Mouse (Mus musculus) CH12.LX (cell line): Measurements from ENCODE around the gene Ciao2a. TPM values are rescaled to one million over a fixed set of nuclear protein-coding genes. Genes with fewer than 3 reads are reported as not detected.

Experiments used
- DNase-seq: peaks from one replicate; pipeline ENCODE4 v3.0.0-alpha.2; 2013; ENCODE audit errors: extremely low read depth
- H3K27ac ChIP-seq: 2 replicates; pipeline ENCODE4 v1.5.1; 2012; ENCODE audit warnings: low read depth, mild to moderate bottlenecking, control low read depth, moderate library complexity; ENCODE audit not compliant: insufficient read depth
- H3K27me3 ChIP-seq: replicated peaks from 2 replicates; pipeline ENCODE3; 2012; ENCODE audit warnings: inconsistent platforms
- H3K36me3 ChIP-seq, 2 experiments: replicated peaks in 1 of 2; 2 replicates each; pipeline versions ENCODE3 to v1.6.1; 2012; ENCODE audit warnings: inconsistent platforms in 1 of 2, low read length in 1 of 2, mild to moderate bottlenecking in 1 of 2, mixed read lengths in 1 of 2, moderate library complexity in 1 of 2; ENCODE audit not compliant: control insufficient read depth in 1 of 2, insufficient read depth in 1 of 2
- H3K4me1 ChIP-seq, 2 experiments: 2 replicates each; pipeline ENCODE4 v1.6.1; 2012; ENCODE audit warnings: inconsistent platforms in 1 of 2, moderate library complexity in 1 of 2; ENCODE audit not compliant: insufficient read depth in 2 of 2, control insufficient read depth in 1 of 2
- H3K4me2 ChIP-seq: 2 replicates; pipeline ENCODE4 v1.6.1; 2012; ENCODE audit warnings: low read depth, mild to moderate bottlenecking, control low read depth; ENCODE audit not compliant: poor library complexity, insufficient read depth, severe bottlenecking
- H3K4me3 ChIP-seq, 3 experiments: fragments of 150-350 bp in 1 of 3; sonication (generic) in 1 of 3; replicated peaks in 1 of 3; 2 replicates each; pipeline versions ENCODE3 to v1.5.1; 2011 to 2012; ENCODE audit warnings: low read depth in 2 of 3, low read length in 2 of 3, mild to moderate bottlenecking in 2 of 3, moderate library complexity in 2 of 3, control low read depth in 1 of 3, improper control_type of control experiment in 1 of 3, inconsistent platforms in 1 of 3, mixed read lengths in 1 of 3; ENCODE audit not compliant: poor library complexity in 1 of 3
- H3K79me2 ChIP-seq: replicated peaks from 2 replicates; pipeline ENCODE4 v1.6.1; 2012; ENCODE audit warnings: mild to moderate bottlenecking, moderate library complexity; ENCODE audit not compliant: control insufficient read depth, poor library complexity, insufficient read depth, severe bottlenecking; ENCODE audit errors: extremely low read depth
- H3K9ac ChIP-seq: 2 replicates; pipeline ENCODE4 v1.6.1; 2012; ENCODE audit warnings: low read depth, mild to moderate bottlenecking, control low read depth, moderate library complexity; ENCODE audit not compliant: insufficient read depth
- H3K9me3 ChIP-seq: replicated peaks from 2 replicates; pipeline ENCODE3; 2012; ENCODE audit warnings: low read length, inconsistent platforms, mixed read lengths
- CHD1 ChIP-seq: IDR thresholded peaks from 2 replicates; pipeline ENCODE4 v1.6.1; 2012; ENCODE audit warnings: low read depth, low read length, improper control_type of control experiment, inconsistent platforms
- CHD2 ChIP-seq: IDR thresholded peaks from 2 replicates; pipeline ENCODE4 v1.6.1; 2011; ENCODE audit warnings: low read length, improper control_type of control experiment
- CTCF ChIP-seq, 2 experiments: IDR thresholded peaks in 1 of 2; conservative IDR thresholded peaks in 1 of 2; 2 replicates each; pipeline ENCODE4 v1.5.1; 2011 to 2012; ENCODE audit warnings: low read depth in 2 of 2, low read length in 2 of 2, improper control_type of control experiment in 1 of 2, inconsistent platforms in 1 of 2, mild to moderate bottlenecking in 1 of 2, moderate library complexity in 1 of 2
- E2F4 ChIP-seq: IDR thresholded peaks from 2 replicates; pipeline ENCODE4 v1.6.1; 2011; ENCODE audit warnings: low read depth, low read length, improper control_type of control experiment; ENCODE audit not compliant: insufficient replicate concordance
- EP300 ChIP-seq: IDR thresholded peaks from 2 replicates; pipeline ENCODE4 v1.6.1; 2011; ENCODE audit warnings: low read length, improper control_type of control experiment
- ETS1 ChIP-seq: conservative IDR thresholded peaks from 2 replicates; pipeline ENCODE4 v1.6.1; 2012; ENCODE audit warnings: low read depth, mild to moderate bottlenecking, inconsistent platforms, low read length, improper control_type of control experiment, moderate library complexity
- GABPA ChIP-seq: IDR thresholded peaks from 2 replicates; pipeline ENCODE4 v1.6.1; 2012; ENCODE audit warnings: low read depth, low read length, improper control_type of control experiment, inconsistent platforms; ENCODE audit not compliant: insufficient replicate concordance
- HCFC1 ChIP-seq: IDR thresholded peaks from 2 replicates; pipeline ENCODE4 v1.6.1; 2012; ENCODE audit warnings: low read depth, mild to moderate bottlenecking, inconsistent platforms, low read length, improper control_type of control experiment
- IRF4 ChIP-seq: IDR thresholded peaks from 2 replicates; pipeline ENCODE4 v1.6.1; 2014; ENCODE audit warnings: low read depth, mild to moderate bottlenecking, inconsistent platforms, low read length, improper control_type of control experiment
- JUN ChIP-seq: IDR thresholded peaks from 2 replicates; pipeline ENCODE4 v1.6.1; 2011; ENCODE audit warnings: low read depth, mild to moderate bottlenecking, low read length, improper control_type of control experiment, moderate library complexity; ENCODE audit not compliant: insufficient read depth
- JUND ChIP-seq: conservative IDR thresholded peaks from 2 replicates; pipeline ENCODE4 v1.6.1; 2011; ENCODE audit warnings: low read depth, low read length, improper control_type of control experiment
- KAT2A ChIP-seq: IDR thresholded peaks from 2 replicates; pipeline ENCODE4 v1.6.1; 2012; ENCODE audit warnings: low read length, improper control_type of control experiment, inconsistent platforms; ENCODE audit not compliant: insufficient replicate concordance
- MAFK ChIP-seq: IDR thresholded peaks from 2 replicates; pipeline ENCODE4 v1.6.1; 2011; ENCODE audit warnings: low read length, improper control_type of control experiment; ENCODE audit not compliant: insufficient replicate concordance
- MAX ChIP-seq: IDR thresholded peaks from 2 replicates; pipeline ENCODE4 v1.6.1; 2011; ENCODE audit warnings: low read length, improper control_type of control experiment
- MAZ ChIP-seq: IDR thresholded peaks from 2 replicates; pipeline ENCODE4 v1.6.1; 2012; ENCODE audit warnings: low read depth, mild to moderate bottlenecking, inconsistent platforms, low read length, improper control_type of control experiment, moderate library complexity
- MEF2A ChIP-seq: IDR thresholded peaks from 2 replicates; pipeline ENCODE4 v1.6.1; 2014; ENCODE audit warnings: low read depth, mild to moderate bottlenecking, inconsistent platforms, low read length, improper control_type of control experiment, borderline replicate concordance
- MYC ChIP-seq: IDR thresholded peaks from 2 replicates; pipeline ENCODE4 v1.6.1; 2011; ENCODE audit warnings: low read depth, mild to moderate bottlenecking, improper control_type of control experiment, low read length
- NELFE ChIP-seq: IDR thresholded peaks from 2 replicates; pipeline ENCODE4 v1.6.1; 2011; ENCODE audit warnings: low read depth, low read length, improper control_type of control experiment
- NRF1 ChIP-seq: IDR thresholded peaks from 2 replicates; pipeline ENCODE4 v1.6.1; 2014; ENCODE audit warnings: low read depth, mild to moderate bottlenecking, inconsistent platforms, low read length, improper control_type of control experiment, moderate library complexity
- POLR2AphosphoS2 ChIP-seq: IDR thresholded peaks from 2 replicates; pipeline ENCODE4 v1.6.1; 2011; ENCODE audit warnings: low read depth, low read length, improper control_type of control experiment
- SIN3A ChIP-seq: IDR thresholded peaks from 2 replicates; pipeline ENCODE4 v1.6.1; 2012; ENCODE audit warnings: low read length, improper control_type of control experiment, inconsistent platforms
- SMC3 ChIP-seq: IDR thresholded peaks from 2 replicates; pipeline ENCODE4 v1.6.1; 2011; ENCODE audit warnings: low read depth, low read length, improper control_type of control experiment
- TBP ChIP-seq: conservative IDR thresholded peaks from 2 replicates; pipeline ENCODE4 v1.6.1; 2011; ENCODE audit warnings: low read depth, low read length, improper control_type of control experiment
- TCF12 ChIP-seq: IDR thresholded peaks from 2 replicates; pipeline ENCODE4 v1.6.1; 2014; ENCODE audit warnings: low read depth, mild to moderate bottlenecking, inconsistent platforms, low read length, improper control_type of control experiment
- USF1 ChIP-seq: IDR thresholded peaks from 2 replicates; pipeline ENCODE4 v1.6.1; 2014; ENCODE audit warnings: low read depth, mild to moderate bottlenecking, inconsistent platforms, low read length, improper control_type of control experiment
- USF2 ChIP-seq: conservative IDR thresholded peaks from 2 replicates; pipeline ENCODE4 v1.6.1; 2011; ENCODE audit warnings: low read depth, low read length, improper control_type of control experiment
- ZKSCAN1 ChIP-seq: IDR thresholded peaks from 2 replicates; pipeline ENCODE4 v1.6.1; 2012; ENCODE audit warnings: low read depth, inconsistent platforms, low read length, improper control_type of control experiment, borderline replicate concordance
- ZMIZ1 ChIP-seq: IDR thresholded peaks from 2 replicates; pipeline ENCODE4 v1.6.1; 2012; ENCODE audit warnings: low read depth, mild to moderate bottlenecking, inconsistent platforms, low read length, improper control_type of control experiment
- ZNF384 ChIP-seq: IDR thresholded peaks from 2 replicates; pipeline ENCODE4 v1.6.1; 2012; ENCODE audit warnings: low read depth, low read length, improper control_type of control experiment, inconsistent platforms
- dilution Hi-C: fragments of 300-500 bp; cut with MboI; formaldehyde crosslinking; loops from 2 replicates; pipeline ENCODE4 v1.14.3; 2020; ENCODE audit warnings: low sequenced_read_pairs; ENCODE audit not compliant: extremely low pct_unique_long_range_greater_than_20kb, extremely low pct_ligation_motif_present
- in situ Hi-C: fragments of 300-500 bp; cut with MboI; formaldehyde crosslinking; loops from 3 replicates; pipeline ENCODE4 v1.14.3; 2019; ENCODE audit warnings: low sequenced_read_pairs, low pct_ligation_motif_present, low pct_unique_long_range_greater_than_20kb, mixed read lengths
- polyA plus RNA-seq: library from polyadenylated mRNA; unstranded; fragments of >175 nt; gene quantifications from 2 replicates; pipeline ENCODE4 v1.2.1, GENCODE M21; 2012; ENCODE audit warnings: low read depth; ENCODE audit not compliant: insufficient read length
- total RNA-seq, 2 experiments: library from RNA; depleted of rRNA; stranded (reverse); fragments of 300-350 nt in 1 of 2; fragments of >200 nt in 1 of 2; gene quantifications; 2 replicates each; pipeline ENCODE4 v1.2.3; 2012 to 2014

Gene Ciao2a
- total and polyA plus RNA-seq, 3 experiments = 144 to 359 (median 197) TPM

DNA sequence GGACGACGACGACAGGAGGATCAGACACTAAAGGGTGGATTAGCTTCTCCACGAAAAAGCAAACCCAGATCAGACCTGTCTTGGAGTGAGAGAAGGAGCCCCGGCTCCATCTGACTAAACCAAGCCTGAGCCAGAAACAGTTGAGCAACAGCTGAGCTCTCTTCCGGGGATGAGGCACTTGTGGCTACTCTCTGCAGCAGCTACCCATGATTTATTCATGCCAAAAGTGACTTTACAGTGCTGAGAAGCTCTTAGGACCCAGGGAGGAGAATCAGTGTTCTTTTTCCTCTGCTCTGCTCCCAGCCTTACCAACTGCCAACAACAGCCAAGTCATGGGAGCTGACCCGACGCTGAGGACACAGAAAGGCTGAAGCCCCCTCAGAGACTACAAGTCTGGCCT is 9.5 kb upstream of the Ciao2a start:
- peaks cover 0 to 27% of the 10 kb centered on the region in 2 experiments; a peak in 2 of 4 replicates for H3K4me1 ChIP-seq
- in situ Hi-C loops = no loop called here
- no peak overlapping the region for H3K9ac ChIP-seq
- no peak overlapping the region for H3K4me2 ChIP-seq
- no peaks in the 10 kb centered on the region for H3K9me3 ChIP-seq
- no peak overlapping the region for H3K4me3 ChIP-seq
- dilution Hi-C loops = no loop called here
- DNase-seq = no peak
- no peaks in the 10 kb centered on the region for H3K27me3 ChIP-seq
- H3K79me2 ChIP-seq = peaks cover 28% of the 10 kb centered on the region
- no peak overlapping the region for H3K27ac ChIP-seq
- no peak for TF ChIP-seq ZNF384
- no peak for TF ChIP-seq HCFC1
- no peak for TF ChIP-seq CHD1
- TF ChIP-seq ZKSCAN1 = no peak
- no peak for TF ChIP-seq TBP
- TF ChIP-seq NELFE = no peak
- no peak for TF ChIP-seq E2F4
- TF ChIP-seq MEF2A = no peak
- TF ChIP-seq JUN = no peak
- no peak for TF ChIP-seq USF1
- no peak for TF ChIP-seq TCF12
- TF ChIP-seq ETS1 = no peak
- TF ChIP-seq POLR2AphosphoS2 = no peak
- TF ChIP-seq KAT2A = no peak
- TF ChIP-seq USF2 = no peak
- no peak for TF ChIP-seq CTCF (conservative IDR thresholded peaks at IDR 0.05 in 1 of 2, IDR thresholded peaks at IDR 0.05 in 1 of 2; ENCODE audit: low read depth in 2 of 2, low read length in 2 of 2)
- no peak for TF ChIP-seq SIN3A
- peaks cover 6 to 62% of the 10 kb centered on the region in 2 experiments for H3K36me3 ChIP-seq

- Histone ChIP-seq H3K9ac (no peak overlapping the region), H3K4me2 (no peak overlapping the region), H3K4me1 (peaks cover 2 to 37% of the 10 kb centered on the region in 2 experiments; a peak in 2 of 4 replicates), H3K9me3 (no peaks in the 10 kb centered on the region), H3K27ac (no peak overlapping the region), H3K4me3 (no peak overlapping the region), H3K27me3 (no peaks in the 10 kb centered on the region), H3K79me2 (peaks cover 46% of the 10 kb centered on the region), H3K36me3 (peaks cover 10 to 52% of the 10 kb centered on the region in 2 experiments)
- no peak for DNase-seq
- TF ChIP-seq JUND = no peak
- no peak for TF ChIP-seq SIN3A
- TF ChIP-seq MAZ = no peak
- no peak for TF ChIP-seq POLR2AphosphoS2
- no peak for TF ChIP-seq IRF4
- no peak for TF ChIP-seq MYC
- no peak for TF ChIP-seq SMC3
- TF ChIP-seq ZKSCAN1 = no peak
- TF ChIP-seq MAFK = no peak
- TF ChIP-seq CHD1 = no peak
- no peak for TF ChIP-seq EP300
- TF ChIP-seq MEF2A = no peak
- no peak for TF ChIP-seq MAX
- TF ChIP-seq NELFE = no peak
- TF ChIP-seq GABPA = no peak
- TF ChIP-seq NRF1 = no peak
- no peak for TF ChIP-seq ZMIZ1
- TF ChIP-seq CHD2 = no peak
- no peak for TF ChIP-seq TCF12
- dilution Hi-C loops (no loop called here), in situ Hi-C loops (no loop called here)
These were observed 6.9 kb upstream of the Ciao2a start for GRCm38 (mm10) chr9:66119498-66119897.
